Mouse (Mus musculus) liver, adult 2 months (tissue): ENCODE measurements around the gene Kcnb1. TPM values are rescaled to one million over a fixed set of nuclear protein-coding genes. Genes with fewer than 3 reads are reported as not detected.

Source experiments
- DNase-seq: peaks from one replicate; pipeline ENCODE4 v3.0.0-alpha.2; 2011; ENCODE audit warnings: low read depth, low spot score; ENCODE audit errors: extremely low read depth
- H3K27ac ChIP-seq: fragments of 200-500 bp; replicated peaks from 2 replicates; pipeline ENCODE4 v1.5.1; 2012; ENCODE audit warnings: low read depth, mild to moderate bottlenecking, control low read depth, inconsistent platforms, low read length; ENCODE audit not compliant: insufficient read depth
- H3K27me3 ChIP-seq: fragments of 200-500 bp; 2 replicates; pipeline ENCODE4 v1.6.1; 2012; ENCODE audit warnings: mild to moderate bottlenecking, moderate library complexity, low read length, inconsistent platforms; ENCODE audit not compliant: control insufficient read depth, insufficient read depth
- H3K36me3 ChIP-seq: fragments of 200-500 bp; 2 replicates; pipeline ENCODE4 v1.6.1; 2012; ENCODE audit warnings: low read length, inconsistent platforms; ENCODE audit not compliant: control insufficient read depth, insufficient read depth
- H3K4me1 ChIP-seq: fragments of 200-500 bp; 2 replicates; pipeline ENCODE4 v1.6.1; 2011; ENCODE audit warnings: low read length; ENCODE audit not compliant: control insufficient read depth, insufficient read depth
- H3K4me3 ChIP-seq: fragments of 200-500 bp; 2 replicates; pipeline ENCODE4 v1.5.1; 2011; ENCODE audit warnings: low read depth, mild to moderate bottlenecking, control low read depth, low read length, moderate library complexity; ENCODE audit not compliant: insufficient read depth
- H3K79me2 ChIP-seq: fragments of 200-500 bp; 2 replicates; pipeline ENCODE4 v1.6.1; 2012; ENCODE audit warnings: inconsistent platforms, mild to moderate bottlenecking, low read length, moderate library complexity; ENCODE audit not compliant: control insufficient read depth, insufficient read depth
- H3K9ac ChIP-seq: fragments of 200-500 bp; 2 replicates; pipeline ENCODE4 v1.6.1; 2012; ENCODE audit warnings: low read depth, mild to moderate bottlenecking, control low read depth, inconsistent platforms, low read length
- CTCF ChIP-seq: fragments of 200-500 bp; IDR thresholded peaks from 2 replicates; pipeline ENCODE4 v1.5.1; 2011; ENCODE audit warnings: low read depth, low read length, control low read depth
- POLR2A ChIP-seq: fragments of 200-500 bp; IDR thresholded peaks from 2 replicates; pipeline ENCODE4 v1.6.1; 2011; ENCODE audit warnings: low read length, control low read depth; ENCODE audit not compliant: insufficient read depth; ENCODE audit errors: extremely low read depth
- WGBS: fragments of 180-500 bp; shearing (Covaris S2); methylation state at CpG from one replicate; pipeline ENCODE4 v1.1.7; 2018; 5-methylcytosine and 5-hydroxymethylcytosine counted together
- polyA plus RNA-seq: library from polyadenylated mRNA; depleted of rRNA; stranded (reverse); fragments of >200 nt; gene quantifications from 2 replicates; pipeline ENCODE4 v1.2.3, GENCODE M21; 2012
- total RNA-seq: library from RNA; depleted of rRNA; stranded (reverse); fragments of >200 nt; gene quantifications from 2 replicates; pipeline ENCODE4 v1.2.3, GENCODE M21; 2014

The Kcnb1 gene
- total and polyA plus RNA-seq, 2 experiments = 0.32 to 0.83 TPM

DNA sequence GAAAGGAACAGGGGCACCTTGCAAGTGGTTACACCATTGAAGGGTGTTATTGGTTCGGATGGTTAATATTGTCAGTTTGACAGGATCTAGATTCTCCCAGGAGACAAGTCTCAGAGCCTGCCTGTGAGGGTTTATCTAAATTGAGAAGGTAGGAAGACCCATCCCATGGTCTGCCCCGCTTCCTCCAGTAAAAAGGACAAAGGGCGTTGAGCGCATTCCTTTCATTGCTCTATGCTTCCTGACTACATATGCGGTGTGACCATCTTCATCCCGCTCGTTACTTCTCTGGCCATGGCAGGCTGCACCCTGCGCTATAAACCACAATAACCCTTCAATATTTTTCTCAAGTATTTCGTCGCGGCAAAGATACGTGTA, 118.7 kb downstream of the Kcnb1 start:
- no peak for TF ChIP-seq POLR2A
- no peak for TF ChIP-seq CTCF
- Histone ChIP-seq H3K4me1 (no peaks in the 10 kb centered on the region), H3K36me3 (no peaks in the 10 kb centered on the region), H3K79me2 (no peaks in the 10 kb centered on the region), H3K27me3 (no peaks in the 10 kb centered on the region), H3K4me3 (peak overlapping the region; percentile 7), H3K27ac (no peak overlapping the region), H3K9ac (no peak overlapping the region; the same call in 1 of the 2 replicates)
- 23% methylated on average over 12 of the region's 12 CpGs for WGBS
- DNase-seq = no peak

DNA sequence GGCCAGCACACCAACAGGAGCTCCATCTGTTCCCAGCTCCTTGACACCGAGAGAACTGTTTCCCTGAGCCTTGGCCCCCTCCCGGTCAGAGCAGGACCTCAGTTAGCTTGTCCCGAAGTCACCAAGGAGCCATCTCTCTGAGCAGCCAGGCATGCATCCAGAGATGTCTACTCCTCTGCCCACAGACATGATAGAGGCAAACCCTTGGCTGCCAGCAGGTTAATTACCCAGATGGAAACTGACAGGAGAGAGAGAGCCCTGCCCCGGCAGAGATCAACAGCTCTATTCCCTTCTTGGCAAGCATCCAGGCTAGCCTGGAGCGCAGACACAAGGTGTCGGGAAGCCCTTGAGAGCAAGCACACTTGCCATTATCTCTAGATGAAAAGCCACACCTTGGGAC, 119.6 kb downstream of the Kcnb1 start:
- H3K4me1 ChIP-seq = no peaks in the 10 kb centered on the region
- 71% methylated on average over 6 of the region's 6 CpGs for WGBS

DNA sequence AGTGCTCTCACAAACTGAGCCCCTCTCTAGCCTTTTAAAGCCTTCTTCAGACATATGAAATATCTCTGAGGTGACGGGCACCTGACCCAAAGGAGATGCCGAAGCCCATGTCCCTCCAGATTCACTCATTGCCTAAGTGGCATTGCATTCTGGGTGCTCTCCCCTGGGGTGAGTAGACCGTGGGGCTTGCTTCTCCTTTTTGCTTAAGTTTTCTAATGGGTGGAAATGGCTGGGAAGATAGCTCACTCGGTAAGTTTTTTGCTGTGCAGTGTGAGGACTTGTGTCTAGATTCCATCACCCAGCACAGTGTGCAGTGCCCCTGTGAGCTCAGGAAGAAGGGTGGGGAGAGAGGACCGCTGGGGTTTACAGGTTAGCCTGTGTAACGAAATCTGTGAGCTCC, 122.4 kb downstream of the Kcnb1 start:
- H3K79me2 ChIP-seq = peaks cover 2% of the 10 kb centered on the region; the same call in 1 of the 2 replicates
- no peak overlapping the region for H3K9ac ChIP-seq
- peaks cover 17% of the 10 kb centered on the region; the same call in 1 of the 2 replicates for H3K36me3 ChIP-seq
- H3K4me3 ChIP-seq = no peak overlapping the region
- DNase-seq = no peak
- TF ChIP-seq CTCF (no peak), POLR2A (no peak)
- no peak overlapping the region for H3K27ac ChIP-seq
- H3K4me1 ChIP-seq = peaks cover 2% of the 10 kb centered on the region; the same call in 1 of the 2 replicates
- 49% methylated on average over 6 of the region's 6 CpGs for WGBS
- no peaks in the 10 kb centered on the region for H3K27me3 ChIP-seq

More for the DNA sequence above, 119.6 kb downstream of the Kcnb1 start:
- no peak for TF ChIP-seq CTCF
- TF ChIP-seq POLR2A = no peak
- Histone ChIP-seq H3K79me2 (no peaks in the 10 kb centered on the region), H3K9ac (no peak overlapping the region), H3K27ac (no peak overlapping the region), H3K4me3 (no peak overlapping the region), H3K36me3 (peaks cover 8% of the 10 kb centered on the region; the same call in 1 of the 2 replicates), H3K27me3 (no peaks in the 10 kb centered on the region)
- no peak for DNase-seq

DNA sequence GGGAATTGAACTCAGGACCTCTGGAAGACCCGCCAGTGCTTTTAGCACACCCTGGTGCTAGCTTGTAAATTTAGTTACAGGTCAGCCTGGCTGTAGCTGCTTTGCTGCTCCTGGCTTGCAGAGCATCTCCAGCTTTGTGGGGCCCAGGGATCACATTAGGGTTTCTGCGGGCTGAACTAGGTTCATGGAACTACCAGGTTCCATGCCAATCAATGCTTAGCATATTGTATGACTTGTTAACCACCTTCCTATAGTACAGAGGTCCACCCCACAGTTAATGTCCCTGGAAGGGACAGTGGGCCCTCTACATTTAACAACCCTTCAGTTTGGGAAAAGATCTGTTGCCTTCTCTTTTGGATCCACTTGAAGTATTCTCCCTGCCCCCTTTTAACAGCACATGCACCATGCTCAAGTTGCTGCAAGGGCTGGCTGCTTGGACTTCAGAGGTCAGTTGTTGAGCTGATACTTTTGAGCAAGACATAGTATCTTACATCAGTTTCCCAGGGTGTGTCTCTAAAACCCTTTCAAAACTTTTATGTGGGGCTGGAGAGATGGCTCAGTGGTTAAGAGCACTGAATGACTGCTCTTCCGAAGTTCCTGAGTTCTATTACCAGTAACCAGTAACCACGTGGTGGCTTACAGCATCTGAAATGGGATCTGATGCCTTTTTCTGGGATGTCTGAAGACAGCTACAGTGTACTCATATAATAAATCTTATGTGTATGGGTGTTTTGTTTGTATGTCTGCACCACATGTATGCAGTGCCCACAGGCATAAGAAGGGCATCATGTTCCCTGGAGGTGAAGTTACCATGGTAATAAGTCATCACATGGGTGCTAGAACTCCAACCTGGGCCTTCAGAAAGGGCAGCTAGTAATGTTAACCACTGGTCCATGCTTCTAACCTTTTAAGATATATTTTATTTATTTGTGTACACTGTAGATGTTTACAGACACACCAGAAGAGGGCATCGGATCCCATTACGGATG, 123.1 kb downstream of the Kcnb1 start:
- Histone ChIP-seq H3K4me3 (no peak overlapping the region), H3K27me3 (no peaks in the 10 kb centered on the region), H3K79me2 (peaks cover 7% of the 10 kb centered on the region; the same call in 1 of the 2 replicates), H3K4me1 (peaks cover 3% of the 10 kb centered on the region; the same call in 1 of the 2 replicates), H3K27ac (no peak overlapping the region), H3K9ac (no peak overlapping the region), H3K36me3 (peaks cover 17% of the 10 kb centered on the region; the same call in 1 of the 2 replicates)
- 51% methylated on average over 6 of the region's 6 CpGs for WGBS
- no peak for DNase-seq
- TF ChIP-seq CTCF (no peak), POLR2A (no peak)

DNA sequence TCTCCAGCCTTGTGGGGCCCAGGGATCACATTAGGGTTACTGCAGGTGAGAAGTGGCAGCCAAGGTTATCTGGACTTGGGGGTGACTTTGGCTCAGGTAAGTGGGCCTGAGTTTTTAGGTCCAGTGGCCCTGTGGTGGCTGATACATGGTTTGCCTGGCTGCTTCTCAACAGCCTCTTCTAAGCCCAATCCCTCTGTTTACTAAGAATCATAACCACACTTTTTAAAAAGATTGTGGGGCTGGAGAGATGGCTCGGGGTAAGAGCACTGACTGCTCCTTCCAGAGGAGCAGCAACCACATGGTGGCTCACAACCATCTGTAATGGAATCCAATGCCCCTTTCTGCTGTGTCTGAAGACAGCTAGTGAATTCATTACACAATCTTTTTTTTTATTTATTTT, 123.9 kb downstream of the Kcnb1 start:
- no peak overlapping the region for H3K27ac ChIP-seq

More for the DNA sequence above, 123.9 kb downstream of the Kcnb1 start:
- peaks cover 9% of the 10 kb centered on the region for H3K4me1 ChIP-seq
- H3K27me3 ChIP-seq = no peaks in the 10 kb centered on the region
- no peak overlapping the region for H3K9ac ChIP-seq
- TF ChIP-seq CTCF = no peak
- no peak for TF ChIP-seq POLR2A
- peaks cover 17% of the 10 kb centered on the region; the same call in 1 of the 2 replicates for H3K36me3 ChIP-seq
- no peak for DNase-seq
- H3K4me3 ChIP-seq = no peak overlapping the region
- whole genome bisulfite sequencing = 95% methylated on average over 1 of the region's 1 CpGs
- H3K79me2 ChIP-seq = peaks cover 10% of the 10 kb centered on the region; the same call in 1 of the 2 replicates
